Mouse (Mus musculus) lung, adult 18-20 months (tissue): ENCODE results near the gene Brca2.
"Not testable (repeated sequence)": the region's sequence is repeated elsewhere in the genome, so short reads cannot be mapped to it uniquely, and the experiment has no call there.

Source experiments
- DNase-seq, 2 experiments: peaks; one replicate each; pipeline ENCODE4 v3.0.0; 2022; ENCODE audit warnings: mixed read lengths in 2 of 2

Brca2 gene

GRCm38 (mm10) chr5:150521937-150522866 lies at the start of gene Brca2:
TSS of gene Brca2 (plus strand) at chr5:150522630.
- DNase-seq = peak; percentile 87 to 90

DNA sequence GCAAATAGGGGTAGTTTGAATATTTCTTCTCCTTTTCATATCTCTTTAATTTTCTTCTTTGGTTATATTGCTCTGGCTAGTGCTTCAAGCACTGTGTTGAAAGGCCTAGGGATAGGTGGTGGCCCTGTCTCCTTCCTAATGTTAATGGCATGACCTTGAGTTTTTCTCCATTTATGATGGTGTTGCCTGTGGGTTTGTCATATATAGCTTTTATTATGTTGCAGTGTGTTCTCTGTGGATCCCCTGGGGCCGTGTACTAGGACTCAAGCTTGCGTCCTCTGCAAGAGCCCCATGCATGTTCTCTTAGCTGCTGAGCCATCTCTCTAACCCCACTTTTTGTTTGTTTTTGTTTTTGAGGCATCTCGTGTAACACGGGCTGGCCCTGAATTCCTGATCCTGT lies 45.1 kb upstream of the Brca2 start:
- DNase-seq = no peak

GRCm38 (mm10) chr5:150478612-150479011 lies 43.8 kb upstream of the Brca2 start:
- DNase-seq = no peak

DNA sequence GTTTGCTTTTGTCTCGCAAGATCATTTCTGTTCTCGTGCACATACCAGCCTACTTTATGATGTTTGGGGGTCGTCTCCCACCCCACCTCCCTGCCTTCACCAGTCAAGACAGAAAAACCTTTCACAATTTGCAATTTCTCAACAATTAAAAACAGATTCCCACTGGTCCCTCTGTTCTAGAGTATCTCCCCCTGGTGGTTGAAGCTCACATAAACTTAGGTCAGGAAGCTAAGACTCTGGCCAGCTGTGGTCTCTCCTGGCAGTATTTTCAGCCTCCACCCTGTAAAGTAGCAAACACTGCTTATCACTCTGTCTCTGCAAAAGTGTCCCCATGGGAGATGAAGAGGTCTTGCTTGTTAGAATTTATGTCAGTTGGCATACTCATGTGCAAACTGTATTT lies 37.2 kb upstream of the Brca2 start:
- DNase-seq = peak in 1 of 2 experiments; percentile 50

GRCm38 (mm10) chr5:150490285-150490684 lies 32.1 kb upstream of the Brca2 start:
- DNase-seq = no peak

GRCm38 (mm10) chr5:150490821-150491220 lies 31.6 kb upstream of the Brca2 start:
- no peak for DNase-seq

GRCm38 (mm10) chr5:150491573-150492173 lies 30.8 kb upstream of the Brca2 start:
- DNase-seq = not testable (repeated sequence)

DNA sequence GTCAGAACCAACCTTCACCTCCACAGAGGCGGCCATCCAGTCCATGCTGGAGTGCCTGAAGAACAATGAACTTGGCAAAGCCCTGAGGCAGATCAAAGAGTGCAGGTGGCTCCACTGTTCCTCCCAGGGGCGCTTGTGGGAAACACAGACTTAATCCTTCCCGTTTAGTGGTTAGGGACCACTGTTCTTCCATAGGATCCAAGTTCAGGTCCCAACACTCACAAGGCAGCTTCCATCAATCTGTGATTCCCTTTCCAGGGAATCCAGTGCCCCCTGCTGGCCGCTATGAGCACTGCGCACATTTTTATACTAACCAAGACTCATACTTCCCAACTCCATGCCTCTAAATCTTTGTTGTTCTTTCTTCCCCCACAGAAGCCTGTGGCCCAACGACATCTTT lies 26.6 kb upstream of the Brca2 start:
- peak; percentile 35 to 43 for DNase-seq

DNA sequence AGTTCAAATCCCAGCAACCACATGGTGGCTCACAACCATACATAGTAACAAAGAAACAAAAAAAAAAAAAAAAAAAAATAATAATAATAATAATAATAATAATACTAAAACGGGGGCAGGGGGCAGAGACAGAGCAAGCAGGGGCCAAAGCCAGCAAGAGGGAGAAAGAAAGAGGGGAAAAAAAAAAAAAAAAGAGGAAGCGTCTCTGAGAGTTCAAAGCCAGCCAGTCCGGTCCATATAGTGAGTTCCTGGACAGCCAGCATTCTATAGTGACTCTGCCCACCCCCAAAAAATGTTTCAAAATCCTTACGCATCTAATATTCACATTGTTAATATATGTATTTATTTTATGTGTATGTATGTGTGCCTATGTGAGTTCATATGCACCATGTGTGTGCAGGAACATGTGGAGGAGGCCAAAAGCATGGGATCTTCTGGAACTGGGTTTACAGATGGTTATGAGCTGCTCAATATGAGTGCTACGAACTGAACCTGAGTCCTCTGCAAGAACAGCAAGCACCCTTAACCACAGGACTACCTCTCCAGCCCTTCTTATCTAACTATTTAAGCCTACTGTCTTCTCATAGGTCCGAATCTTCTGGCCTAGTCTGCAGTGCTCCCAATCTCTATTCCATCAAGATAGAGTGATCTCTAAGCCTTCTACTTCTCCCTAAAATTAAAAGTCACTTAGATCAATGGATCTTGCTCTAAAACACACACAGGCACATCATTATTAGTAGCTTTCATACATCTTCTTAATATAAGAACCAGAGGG lies 11.8 kb upstream of the Brca2 start:
- DNase-seq = no peak

DNA sequence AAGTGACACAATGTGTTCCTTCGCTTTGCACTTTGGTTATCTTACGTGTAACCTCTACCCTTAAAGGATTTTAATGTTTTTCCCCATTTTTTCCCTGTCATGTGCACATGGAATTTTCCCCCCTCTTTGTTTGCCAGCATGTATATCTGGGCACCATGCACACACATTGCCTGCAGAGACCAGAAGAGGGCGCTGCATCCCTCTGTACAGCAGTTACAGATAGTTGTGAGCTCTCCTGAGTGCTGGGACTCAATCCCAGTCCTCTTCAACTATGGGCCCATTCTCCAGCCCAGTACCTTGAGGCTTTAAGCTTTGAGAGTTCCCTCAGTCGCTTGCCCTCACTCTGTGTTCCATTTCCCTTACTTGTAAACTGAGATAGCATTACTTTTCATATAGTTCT lies 9.2 kb upstream of the Brca2 start:
- DNase-seq = no peak

DNA sequence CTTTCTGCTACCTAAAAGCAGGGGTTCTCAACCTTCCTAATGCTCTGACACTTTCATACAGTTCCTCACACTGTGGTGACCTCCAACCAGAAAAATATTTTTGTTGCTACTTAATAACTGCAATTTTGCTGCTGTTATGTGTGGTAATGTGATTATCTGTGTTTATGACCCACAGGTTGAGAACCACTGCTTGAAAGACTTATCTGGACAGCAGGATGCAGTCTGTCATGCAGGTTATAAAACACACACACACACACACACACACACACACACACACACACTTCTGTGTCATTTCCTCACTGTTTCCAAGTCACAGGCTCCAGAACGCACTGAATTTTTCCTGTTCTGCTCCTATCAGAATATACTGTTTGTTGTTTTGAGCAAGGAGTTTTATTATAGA lies 8.4 kb upstream of the Brca2 start:
- no peak for DNase-seq

DNA sequence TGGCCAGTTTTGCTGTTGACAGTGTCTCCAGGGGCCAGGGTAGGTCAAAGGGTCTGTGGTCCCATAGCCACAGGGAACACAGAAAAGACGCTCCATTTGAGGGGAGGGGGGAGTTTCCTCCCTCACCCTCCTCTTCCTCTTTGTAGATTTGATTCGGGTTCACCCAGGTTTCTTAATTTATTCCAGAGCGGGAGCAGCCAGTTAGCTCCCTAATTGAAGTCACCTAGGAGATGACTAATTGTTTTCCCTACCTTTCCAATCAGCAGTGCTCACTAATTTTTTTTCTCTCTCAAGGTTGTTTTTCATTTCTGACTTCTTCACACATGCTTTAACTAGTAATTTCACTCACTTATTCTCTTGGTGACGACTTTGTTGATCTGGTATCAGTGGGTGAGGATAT lies 4.4 kb upstream of the Brca2 start, which contains the start of gene Zar1l:
Gene Zar1l (minus strand): TSS at position 101 of the 400 bp plus-strand sequence.
- DNase-seq = no peak

DNA sequence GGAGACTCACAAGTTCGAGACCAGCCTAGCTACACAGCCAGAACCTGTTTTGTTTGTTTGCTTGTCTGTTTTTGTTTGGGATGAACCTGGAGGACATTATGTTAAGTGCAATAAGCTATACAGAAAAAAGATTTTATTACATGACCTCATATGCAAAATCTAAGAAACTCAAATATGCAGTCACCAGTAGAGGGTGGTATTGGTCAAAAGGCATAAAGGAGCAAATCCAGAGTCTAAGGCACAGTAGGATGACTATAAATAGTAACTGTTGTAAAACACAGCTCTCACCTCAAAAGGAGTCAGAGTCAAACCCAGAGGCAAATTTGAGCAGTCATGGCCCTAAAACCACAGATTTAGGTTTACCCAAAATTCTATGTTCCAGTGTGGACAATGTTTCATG lies 2.9 kb upstream of the Brca2 start:
- DNase-seq = no peak

DNA sequence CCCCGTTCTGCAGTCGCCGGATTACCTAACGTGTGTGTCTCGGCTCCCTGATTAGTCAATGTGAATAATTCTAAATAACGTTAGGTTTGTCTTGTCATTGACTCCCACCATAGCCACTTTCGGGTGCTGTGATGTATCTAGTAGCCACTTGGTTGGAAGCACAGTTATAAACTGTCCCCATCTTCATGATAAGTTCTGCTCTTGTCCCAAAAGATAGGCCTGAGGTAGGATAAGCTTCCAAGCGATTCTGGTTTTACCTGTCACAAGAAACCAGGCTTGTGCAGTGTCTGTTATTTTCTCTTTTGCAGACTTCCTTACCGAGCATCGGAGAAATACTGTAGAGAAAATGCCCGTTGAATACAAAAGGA lies 421 bp downstream of the Brca2 start:
- DNase-seq = no peak

DNA sequence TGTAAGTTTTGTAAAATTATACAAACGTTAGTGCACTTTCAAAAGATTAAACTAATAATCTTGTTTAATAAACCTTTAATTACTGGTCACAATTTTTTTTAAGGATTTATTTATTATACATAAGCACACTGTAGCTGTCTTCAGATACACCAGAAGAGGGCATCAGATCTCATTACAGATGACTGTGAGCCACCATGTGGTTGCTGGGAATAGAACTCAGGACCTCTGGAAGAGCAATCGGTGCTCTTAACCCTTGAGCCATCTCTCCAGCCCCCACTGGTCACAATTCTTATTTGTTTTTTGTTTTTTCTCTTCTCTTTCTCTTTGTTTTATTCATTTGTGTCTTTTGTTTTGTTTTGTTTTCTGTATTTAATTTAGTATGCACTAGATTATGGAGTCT lies 2.8 kb downstream of the Brca2 start:
- DNase-seq = no peak

DNA sequence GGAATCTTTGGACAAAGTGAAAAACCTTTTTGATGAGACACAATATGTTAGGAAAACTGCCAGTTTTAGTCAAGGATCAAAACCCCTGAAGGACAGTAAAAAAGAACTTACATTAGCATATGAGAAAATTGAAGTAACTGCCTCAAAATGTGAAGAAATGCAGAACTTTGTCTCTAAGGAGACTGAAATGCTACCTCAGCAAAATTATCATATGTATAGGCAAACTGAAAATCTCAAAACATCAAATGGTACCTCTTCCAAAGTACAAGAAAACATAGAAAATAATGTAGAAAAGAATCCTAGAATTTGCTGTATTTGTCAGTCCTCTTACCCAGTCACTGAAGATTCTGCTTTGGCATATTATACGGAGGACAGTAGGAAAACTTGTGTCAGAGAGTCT lies 18.9 kb downstream of the Brca2 start:
- DNase-seq = no peak

GRCm38 (mm10) chr5:150543184-150543583 lies 20.8 kb downstream of the Brca2 start:
- no peak for DNase-seq

DNA sequence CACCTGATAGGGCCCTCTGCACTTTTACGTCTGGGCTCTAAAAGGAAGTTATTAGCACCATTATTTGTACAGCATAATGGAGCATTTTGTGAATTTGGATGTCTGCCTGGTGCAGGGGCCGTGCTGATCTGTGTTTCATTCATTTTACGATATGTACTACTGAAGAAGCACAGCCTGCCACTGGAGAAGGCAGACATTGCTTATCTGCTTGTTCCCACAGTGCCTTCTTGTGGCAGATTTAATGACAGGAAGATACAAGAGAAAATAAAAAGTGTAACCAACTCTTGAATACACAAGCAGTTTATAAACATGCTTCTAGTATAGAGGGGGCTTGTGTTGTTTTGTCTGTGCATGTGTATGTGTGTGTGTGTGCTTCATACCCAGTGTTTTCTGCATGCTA lies 29.2 kb downstream of the Brca2 start:
- DNase-seq = no peak

GRCm38 (mm10) chr5:150559519-150560103 lies 37.2 kb downstream of the Brca2 start:
- no peak for DNase-seq

GRCm38 (mm10) chr5:150560851-150561250 lies 38.4 kb downstream of the Brca2 start:
- no peak for DNase-seq

DNA sequence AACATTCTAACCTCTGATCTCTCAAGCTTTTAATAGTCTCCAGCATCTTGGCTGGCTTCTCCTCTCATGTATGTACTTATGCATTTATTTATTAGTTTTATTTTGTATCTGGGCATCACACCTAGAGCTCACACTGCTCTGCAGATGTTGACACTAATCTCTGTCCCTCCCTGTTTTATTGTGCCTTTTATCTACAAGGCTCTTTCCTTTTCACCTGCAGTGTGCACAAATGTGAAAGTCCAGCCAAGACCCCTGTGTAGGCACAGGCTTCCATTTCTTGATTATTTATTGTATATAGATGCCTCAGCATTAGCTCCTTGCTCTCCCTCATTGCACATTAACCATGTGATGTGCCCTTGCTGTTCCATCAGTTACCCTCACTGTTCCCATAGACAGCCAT lies 38.9 kb downstream of the Brca2 start:
- DNase-seq = no peak

GRCm38 (mm10) chr5:150561783-150562182 lies 39.4 kb downstream of the Brca2 start:
- no peak for DNase-seq

DNA sequence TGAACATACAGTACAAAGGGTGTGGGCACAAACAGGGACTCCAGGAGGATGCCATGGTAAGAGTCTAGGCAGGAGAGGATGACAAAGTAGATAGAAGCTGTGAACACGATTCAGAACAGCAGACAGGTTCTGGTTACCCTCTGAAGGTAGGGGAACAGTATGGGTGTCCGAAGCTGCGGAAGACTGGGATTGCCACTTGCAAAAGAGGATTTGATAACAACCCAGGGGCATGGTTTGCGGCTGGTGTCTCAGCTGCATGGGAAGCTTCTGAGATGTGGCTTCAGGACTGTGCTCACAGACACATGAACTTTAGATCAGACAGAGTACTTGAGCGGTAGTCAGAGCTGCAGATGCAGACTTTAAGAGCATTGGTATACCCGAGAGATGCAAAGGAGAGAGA lies 42.0 kb downstream of the Brca2 start:
- DNase-seq = no peak
